Mouse (Mus musculus) heart, embryonic 14.5 days (tissue): ENCODE data around the gene Eif4g3. TPM values are rescaled to one million over a fixed set of nuclear protein-coding genes. Genes with fewer than 3 reads are reported as not detected.

Experiments used
- microRNA-seq: library from miRNA; unstranded; fragments of <30 nt; microRNA quantifications from one replicate; pipeline ENCODE4, GENCODE M21; 2016
- polyA plus RNA-seq: library from polyadenylated mRNA; unstranded; fragments of >200 nt; fragmentation: Nextera tagmentation; extraction: Ambion mirVana; gene quantifications from 2 replicates; pipeline ENCODE4 v1.2.1, GENCODE M21; 2014

Gene Eif4g3
- polyA plus RNA-seq, 1 experiment from 2014 or later, result 24.9 TPM

Small RNA genes lying within 50 kb of the gene (microRNA-seq; reads per million reads assigned to microRNA genes)
- not detected for gene Mir6399

Other genes starting within 250 kb of the Eif4g3 start
- gene Alpl, start 196.6 kb upstream of the Eif4g3 start, polyA plus RNA-seq, result 2.2 and 3.0 TPM in 2 replicates
- 92.8 and 94.3 TPM in 2 replicates for gene Ece1, start 130.8 kb upstream of the Eif4g3 start, polyA plus RNA-seq
- 103 and 108 TPM in 2 replicates for gene Hp1bp3, start 223.3 kb downstream of the Eif4g3 start, polyA plus RNA-seq